Mouse (Mus musculus): ENCODE measurements at regions not wholly inside any gene's neighbourhood (a gene's known extent, or its start where the extent isn't known, plus 50 kb on each side); places are given as distances from the start of the nearest gene placed in this dataset.

DNA sequence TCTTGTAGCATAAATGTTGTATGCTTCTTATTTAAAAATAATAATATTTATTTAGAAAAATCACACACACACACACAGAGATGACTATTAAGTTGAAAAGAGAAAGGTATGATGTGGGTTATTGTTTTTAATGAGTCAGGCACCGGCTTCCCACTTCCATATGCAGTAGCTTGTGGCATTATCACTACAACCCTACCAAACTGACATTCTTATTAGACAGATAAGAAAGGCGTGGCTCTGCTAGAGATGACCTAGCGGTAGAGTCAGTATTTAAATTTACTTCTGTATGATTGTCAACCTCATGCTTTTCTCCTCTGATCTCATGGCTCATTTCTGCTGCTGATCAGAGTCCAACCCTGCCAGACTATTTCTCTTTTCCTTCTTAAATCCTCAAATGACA is 260.9 kb downstream of the Icos start:
- 89% methylated on average over 3 of the region's 3 CpGs for whole genome bisulfite sequencing
- Histone ChIP-seq H3K9me3 (no peaks in the 10 kb centered on the region), H3K4me1 (peaks cover 17% of the 10 kb centered on the region), H3K27ac (replicated peaks) (no peak overlapping the region), H3K27me3 (replicated peaks; ENCODE audit: low read depth, poor library complexity, severe bottlenecking) (no peaks in the 10 kb centered on the region), H3K36me3 (replicated peaks) (no peaks in the 10 kb centered on the region), H3K4me3 (no peak overlapping the region)
- DNase-seq (ENCODE audit: low spot score) = no peak

DNA sequence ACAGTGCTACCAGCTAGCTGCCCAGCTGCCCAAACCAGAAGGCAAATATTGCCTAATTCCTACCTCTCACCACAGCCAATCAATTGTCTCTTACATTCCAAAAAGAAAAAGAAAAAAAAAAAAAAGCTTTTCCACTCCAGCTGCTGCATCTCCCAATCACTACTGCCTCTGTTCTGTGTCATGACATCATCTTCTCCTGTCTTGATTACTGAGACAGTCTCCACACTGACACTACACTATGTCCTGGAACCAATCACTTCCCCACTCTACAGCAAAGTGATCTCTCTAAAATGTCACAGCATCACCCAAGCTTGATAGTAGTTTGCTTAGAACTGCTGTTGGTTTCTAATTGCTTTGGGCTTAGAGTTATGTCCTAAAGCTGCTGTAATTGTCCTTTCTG is 279.8 kb downstream of the Icos start:
- DNase-seq (ENCODE audit: low spot score) = no peak
- H3K4me1 ChIP-seq = no peaks in the 10 kb centered on the region
- peaks cover 5% of the 10 kb centered on the region for H3K27me3 ChIP-seq (replicated peaks; ENCODE audit: low read depth, poor library complexity, severe bottlenecking)
- H3K36me3 ChIP-seq (replicated peaks) = no peaks in the 10 kb centered on the region
- H3K27ac ChIP-seq (replicated peaks) = no peak overlapping the region
- H3K9me3 ChIP-seq = no peaks in the 10 kb centered on the region
- no peak overlapping the region for H3K4me3 ChIP-seq

DNA sequence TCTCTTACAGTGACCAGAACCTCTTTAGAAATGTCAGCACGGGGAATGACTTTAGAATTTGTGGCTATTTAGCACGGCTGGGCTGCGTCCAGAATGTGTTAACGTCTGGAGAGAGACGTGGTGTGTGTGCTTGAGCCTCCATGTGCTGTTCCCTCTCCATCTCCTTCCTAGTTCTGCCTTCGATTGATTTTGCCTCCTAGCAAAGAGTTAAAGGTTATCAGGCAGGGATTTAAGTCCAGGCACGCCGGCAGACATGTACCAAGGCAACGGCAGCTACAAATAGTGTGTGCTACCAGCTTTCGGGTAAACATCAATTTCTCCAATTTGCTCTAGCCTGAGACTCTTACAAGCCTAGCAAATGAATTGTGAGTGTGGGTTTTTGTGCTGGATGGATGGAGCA is 285.7 kb downstream of the Icos start:
- Histone ChIP-seq H3K4me1 (peaks cover 16% of the 10 kb centered on the region), H3K4me3 (no peak overlapping the region), H3K36me3 (replicated peaks) (no peaks in the 10 kb centered on the region), H3K9me3 (no peaks in the 10 kb centered on the region), H3K27ac (replicated peaks) (no peak overlapping the region), H3K27me3 (replicated peaks; ENCODE audit: low read depth, poor library complexity, severe bottlenecking) (peaks cover 26% of the 10 kb centered on the region)
- no peak for DNase-seq (ENCODE audit: low spot score)
- WGBS = 69% methylated on average over 10 of the region's 10 CpGs

DNA sequence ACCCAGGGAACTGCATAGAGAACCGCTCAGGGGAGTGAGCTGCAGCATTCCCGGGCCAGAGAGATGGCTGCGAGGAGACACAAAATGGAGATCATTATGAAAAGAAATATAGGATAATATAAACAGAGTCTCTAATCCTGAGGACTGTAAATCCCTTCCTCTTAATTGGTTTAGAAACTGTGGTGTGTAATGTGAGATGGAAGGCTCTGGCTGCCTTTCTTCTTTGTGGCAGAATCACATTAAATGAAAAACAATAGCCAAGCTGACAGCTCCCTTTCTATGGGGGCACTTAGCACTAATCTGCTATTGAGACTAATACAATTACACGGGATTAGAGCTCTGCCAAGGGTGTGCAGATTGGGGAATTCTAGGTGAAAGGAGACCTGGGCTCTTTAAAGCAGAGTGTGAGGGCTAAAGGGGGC is 288.0 kb downstream of the Icos start:
- no peak for DNase-seq (ENCODE audit: low spot score)
- WGBS = 11% methylated on average over 4 of the region's 4 CpGs

DNA sequence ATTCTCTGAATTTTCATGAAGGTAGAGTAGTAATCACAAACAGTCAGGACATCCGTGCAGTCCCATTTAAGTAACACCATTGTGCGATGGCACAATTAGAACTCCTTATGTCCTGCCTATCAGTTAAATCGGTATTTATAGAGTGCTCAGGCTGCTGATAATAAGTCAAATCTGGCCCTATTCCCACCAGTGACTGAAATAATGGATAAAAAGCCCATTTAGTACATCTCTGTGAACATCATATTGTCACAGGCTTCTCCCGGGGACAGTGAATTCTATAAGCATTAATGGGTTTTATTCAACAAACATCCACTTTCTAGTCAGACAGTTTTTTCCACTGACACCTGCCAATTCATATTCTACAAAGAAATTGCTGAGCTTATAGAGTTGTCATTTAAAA is 296.1 kb downstream of the Icos start:
- Histone ChIP-seq H3K27ac (replicated peaks) (no peak overlapping the region), H3K4me1 (0 out of 2 replicates have a peak, but pooled peaks cover 8% of the 10 kb centered on the region), H3K36me3 (replicated peaks) (no peaks in the 10 kb centered on the region), H3K27me3 (replicated peaks; ENCODE audit: low read depth, poor library complexity, severe bottlenecking) (no peaks in the 10 kb centered on the region; the same call in 1 of the 2 replicates), H3K9me3 (no peaks in the 10 kb centered on the region), H3K4me3 (no peak overlapping the region)
- WGBS = 96% methylated on average over 4 of the region's 4 CpGs
- no peak for DNase-seq (ENCODE audit: low spot score)

More for the DNA sequence above, 288.0 kb downstream of the Icos start:
- H3K27me3 ChIP-seq (replicated peaks; ENCODE audit: low read depth, poor library complexity, severe bottlenecking) = peaks cover 26% of the 10 kb centered on the region
- H3K4me1 ChIP-seq = peaks cover 19% of the 10 kb centered on the region
- H3K36me3 ChIP-seq (replicated peaks) = no peaks in the 10 kb centered on the region
- no peaks in the 10 kb centered on the region for H3K9me3 ChIP-seq
- H3K4me3 ChIP-seq = no peak overlapping the region
- H3K27ac ChIP-seq (replicated peaks) = no peak overlapping the region

DNA sequence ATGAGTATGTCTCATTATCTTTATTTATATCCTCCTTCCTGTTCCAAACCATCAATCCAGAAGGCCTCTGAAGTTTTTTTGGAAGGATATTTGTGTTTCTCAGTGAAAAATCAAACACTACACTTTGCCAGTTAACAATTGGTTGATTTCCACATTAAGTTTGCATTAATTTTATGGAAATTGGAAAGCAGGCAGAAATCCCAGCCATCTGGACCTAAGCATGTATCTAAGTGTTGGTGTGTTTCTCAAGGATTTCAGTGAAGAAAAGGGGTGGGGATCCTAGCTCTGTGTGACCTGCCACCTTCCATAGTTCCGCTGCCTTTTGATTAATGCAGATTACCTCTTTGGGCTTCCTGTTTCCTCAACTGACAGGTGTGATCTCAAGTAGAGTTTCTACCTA is 296.5 kb downstream of the Icos start:
- no peak for DNase-seq (ENCODE audit: low spot score)
- Histone ChIP-seq H3K27me3 (replicated peaks; ENCODE audit: low read depth, poor library complexity, severe bottlenecking) (no peaks in the 10 kb centered on the region; the same call in 1 of the 2 replicates), H3K36me3 (replicated peaks) (no peaks in the 10 kb centered on the region), H3K4me3 (no peak overlapping the region), H3K27ac (replicated peaks) (no peak overlapping the region), H3K9me3 (no peaks in the 10 kb centered on the region), H3K4me1 (0 out of 2 replicates have a peak, but pooled peaks cover 8% of the 10 kb centered on the region)
- WGBS = 83% methylated on average over 1 of the region's 1 CpGs

DNA sequence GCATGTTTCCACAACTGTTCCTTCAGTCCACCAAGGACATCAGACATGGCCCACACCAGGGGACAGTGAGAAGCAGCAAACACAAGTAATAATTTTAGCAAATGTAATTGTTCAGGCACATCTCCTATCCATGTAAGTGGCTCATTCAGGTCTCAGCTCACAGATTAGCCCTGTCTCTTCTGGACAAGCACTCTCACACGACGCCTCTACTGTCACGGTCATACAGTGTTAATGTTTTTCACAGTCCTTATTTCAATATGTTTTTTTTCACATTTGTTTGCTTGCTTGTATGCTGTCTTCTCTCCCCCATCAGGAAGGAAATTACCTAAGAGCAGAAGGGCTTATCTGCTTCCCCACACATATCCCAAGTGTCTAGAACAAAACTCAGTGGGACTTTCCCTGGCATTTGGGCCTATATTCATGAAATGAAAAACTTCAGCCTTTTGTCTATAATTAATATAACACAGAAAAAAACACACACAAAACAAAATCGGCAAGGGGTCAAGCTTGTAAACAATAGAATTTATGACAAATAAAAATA is 299.5 kb downstream of the Icos start:
- Histone ChIP-seq H3K36me3 (replicated peaks) (no peaks in the 10 kb centered on the region), H3K4me1 (0 out of 2 replicates have a peak, but pooled peaks cover 4% of the 10 kb centered on the region), H3K27ac (replicated peaks) (no peak overlapping the region), H3K9me3 (no peaks in the 10 kb centered on the region), H3K27me3 (replicated peaks; ENCODE audit: low read depth, poor library complexity, severe bottlenecking) (no peaks in the 10 kb centered on the region), H3K4me3 (no peak overlapping the region)
- no peak for DNase-seq (ENCODE audit: low spot score)
- 85% methylated on average over 4 of the region's 4 CpGs for WGBS

DNA sequence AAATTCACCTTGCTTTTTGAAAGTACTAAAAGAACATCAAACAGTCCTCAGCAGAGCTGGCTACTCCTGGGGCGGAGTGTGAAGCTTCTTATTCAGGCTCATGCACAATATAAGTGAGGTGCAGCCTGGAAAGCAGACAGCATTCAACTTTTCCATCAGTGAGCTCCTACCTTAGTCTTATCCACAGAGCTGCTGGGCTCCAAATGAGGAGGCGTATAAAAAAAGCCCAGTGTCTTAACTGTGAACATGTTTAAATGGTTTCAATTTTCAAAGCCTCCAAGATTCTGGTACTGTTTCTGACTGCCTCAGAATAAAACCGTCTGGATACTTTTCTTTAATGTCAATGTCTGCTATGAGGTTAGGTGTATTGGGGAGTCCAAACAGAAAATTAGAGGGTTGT is 310.5 kb downstream of the Icos start:
- WGBS = 81% methylated on average over 3 of the region's 3 CpGs
- no peak overlapping the region for H3K27ac ChIP-seq (replicated peaks)
- DNase-seq (ENCODE audit: low spot score) = no peak
- H3K36me3 ChIP-seq (replicated peaks) = no peaks in the 10 kb centered on the region
- no peaks in the 10 kb centered on the region for H3K4me1 ChIP-seq
- H3K4me3 ChIP-seq = no peak overlapping the region
- no peaks in the 10 kb centered on the region; the same call in 1 of the 2 replicates for H3K9me3 ChIP-seq
- H3K27me3 ChIP-seq (replicated peaks; ENCODE audit: low read depth, poor library complexity, severe bottlenecking) = no peaks in the 10 kb centered on the region

DNA sequence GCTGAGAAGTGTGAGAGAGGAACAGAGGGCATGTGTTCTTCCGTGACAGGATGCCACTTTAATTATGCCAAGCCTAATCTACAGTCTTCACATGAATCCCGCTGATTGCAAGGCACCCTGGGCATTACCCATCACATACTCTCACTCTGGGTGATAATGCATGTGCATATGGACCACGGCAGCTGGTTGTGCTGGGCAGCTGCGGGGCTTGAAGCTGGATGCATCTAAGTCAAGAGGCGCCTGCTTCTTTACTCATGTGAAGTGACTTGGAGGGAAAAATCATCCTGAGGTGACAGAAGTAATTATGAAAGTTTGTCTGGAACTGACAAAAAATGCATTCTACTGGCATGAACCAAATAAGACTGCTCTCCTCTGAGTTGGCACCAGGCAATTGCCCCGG is 311.2 kb downstream of the Icos start:
- no peaks in the 10 kb centered on the region for H3K27me3 ChIP-seq (replicated peaks; ENCODE audit: low read depth, poor library complexity, severe bottlenecking)
- WGBS = 89% methylated on average over 6 of the region's 6 CpGs
- H3K36me3 ChIP-seq (replicated peaks) = no peaks in the 10 kb centered on the region
- H3K4me3 ChIP-seq = no peak overlapping the region
- no peaks in the 10 kb centered on the region; the same call in 1 of the 2 replicates for H3K9me3 ChIP-seq
- H3K4me1 ChIP-seq = 0 out of 2 replicates have a peak, but pooled peaks cover 4% of the 10 kb centered on the region
- no peak overlapping the region for H3K27ac ChIP-seq (replicated peaks)
- DNase-seq (ENCODE audit: low spot score) = no peak

DNA sequence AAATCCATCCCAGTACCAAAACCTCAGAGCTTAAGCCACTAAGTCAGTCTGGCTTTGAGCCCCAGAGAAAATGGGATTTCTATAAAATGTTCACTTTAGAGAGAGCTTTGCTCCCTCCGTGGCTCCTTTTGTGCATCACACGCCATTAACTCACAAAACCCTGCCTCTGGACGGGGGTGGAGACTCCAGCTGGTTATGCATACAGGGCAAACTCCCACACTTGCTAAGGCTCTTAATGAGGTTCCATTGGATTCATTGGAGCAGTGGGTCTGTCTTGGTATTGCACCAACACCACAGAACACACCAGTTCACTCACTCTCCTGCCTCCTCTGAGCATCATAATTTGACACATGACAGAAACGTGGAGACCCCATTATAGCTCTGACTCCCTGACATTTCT is 311.8 kb downstream of the Icos start:
- Histone ChIP-seq H3K9me3 (no peaks in the 10 kb centered on the region; the same call in 1 of the 2 replicates), H3K4me1 (0 out of 2 replicates have a peak, but pooled peaks cover 4% of the 10 kb centered on the region), H3K4me3 (no peak overlapping the region), H3K36me3 (replicated peaks) (no peaks in the 10 kb centered on the region), H3K27ac (replicated peaks) (no peak overlapping the region), H3K27me3 (replicated peaks; ENCODE audit: low read depth, poor library complexity, severe bottlenecking) (no peaks in the 10 kb centered on the region)
- WGBS = 73% methylated on average over 4 of the region's 4 CpGs
- no peak for DNase-seq (ENCODE audit: low spot score)

DNA sequence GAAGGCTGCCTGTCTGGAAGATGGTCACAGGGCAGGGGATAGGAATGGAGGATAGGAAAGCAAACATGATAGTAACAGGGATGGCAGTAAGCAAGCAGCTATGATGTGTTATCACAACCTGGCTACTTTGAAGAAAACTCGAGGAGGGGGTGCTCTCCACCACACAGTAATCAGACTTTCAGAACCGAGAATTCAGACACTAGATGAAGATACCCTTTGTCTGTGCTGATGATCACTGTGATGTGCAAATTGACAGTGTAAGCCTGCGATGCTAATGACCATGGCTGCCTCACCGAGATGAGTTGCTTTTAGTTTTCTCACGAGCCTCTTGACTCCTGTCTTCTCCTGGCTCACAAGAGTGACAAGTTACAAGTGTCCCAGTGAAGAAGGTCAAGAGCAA is 315.4 kb downstream of the Icos start:
- DNase-seq (ENCODE audit: low spot score) = no peak
- no peaks in the 10 kb centered on the region for H3K36me3 ChIP-seq (replicated peaks)
- no peaks in the 10 kb centered on the region; the same call in 1 of the 2 replicates for H3K9me3 ChIP-seq
- H3K4me3 ChIP-seq = no peak overlapping the region
- WGBS = 69% methylated on average over 5 of the region's 5 CpGs
- peaks cover 17% of the 10 kb centered on the region for H3K27me3 ChIP-seq (replicated peaks; ENCODE audit: low read depth, poor library complexity, severe bottlenecking)
- peaks cover 7% of the 10 kb centered on the region; the same call in 1 of the 2 replicates for H3K4me1 ChIP-seq
- H3K27ac ChIP-seq (replicated peaks) = no peak overlapping the region

DNA sequence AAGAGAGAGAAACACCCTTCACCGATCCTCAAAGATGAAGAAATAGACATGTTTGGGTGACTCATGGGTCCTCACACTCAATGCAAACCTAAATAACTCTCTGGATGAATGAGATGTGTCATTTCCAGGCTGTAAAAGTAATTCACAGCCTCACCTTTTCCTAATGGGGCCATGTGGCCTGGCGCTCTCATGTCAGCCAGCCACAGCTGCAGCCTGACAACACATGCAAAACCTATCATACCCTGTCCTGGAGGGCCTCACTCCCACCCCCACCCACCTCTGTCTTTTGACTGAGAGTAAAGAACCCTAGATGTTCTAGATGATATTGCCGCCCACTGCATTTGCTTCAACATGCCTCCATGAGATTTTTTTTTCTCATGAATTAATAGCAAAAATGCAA is 317.5 kb downstream of the Icos start:
- Histone ChIP-seq H3K36me3 (replicated peaks) (no peaks in the 10 kb centered on the region), H3K4me1 (peaks cover 22% of the 10 kb centered on the region), H3K4me3 (no peak overlapping the region), H3K9me3 (no peaks in the 10 kb centered on the region; the same call in 1 of the 2 replicates), H3K27ac (replicated peaks) (no peak overlapping the region), H3K27me3 (replicated peaks; ENCODE audit: low read depth, poor library complexity, severe bottlenecking) (peaks cover 25% of the 10 kb centered on the region)
- WGBS = 86% methylated on average over 3 of the region's 3 CpGs
- no peak for DNase-seq (ENCODE audit: low spot score)

DNA sequence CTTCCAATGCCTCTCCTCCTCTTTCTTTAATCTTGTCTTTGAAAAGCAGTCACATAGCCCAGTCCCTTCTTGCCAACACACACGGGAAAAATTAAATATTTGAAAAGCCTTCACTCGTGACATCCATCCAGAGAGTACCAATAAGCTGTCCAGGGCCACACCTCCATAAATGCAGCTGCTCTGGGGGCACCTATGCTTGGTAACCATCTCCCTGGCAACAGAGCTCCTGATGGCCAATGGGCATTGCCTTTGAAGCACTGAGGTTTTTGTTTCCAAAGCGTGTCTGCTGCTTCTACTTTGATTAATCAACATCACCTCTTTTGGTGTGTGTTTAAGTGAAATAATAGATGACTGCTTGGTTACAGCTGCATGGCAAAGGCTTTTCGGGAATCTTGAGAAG is 319.1 kb downstream of the Icos start:
- no peaks in the 10 kb centered on the region for H3K36me3 ChIP-seq (replicated peaks)
- no peak overlapping the region for H3K4me3 ChIP-seq
- H3K27me3 ChIP-seq (replicated peaks; ENCODE audit: low read depth, poor library complexity, severe bottlenecking) = peaks cover 25% of the 10 kb centered on the region
- DNase-seq (ENCODE audit: low spot score) = no peak
- H3K27ac ChIP-seq (replicated peaks) = no peak overlapping the region
- no peaks in the 10 kb centered on the region; the same call in 1 of the 2 replicates for H3K9me3 ChIP-seq
- H3K4me1 ChIP-seq = peaks cover 39% of the 10 kb centered on the region
- 78% methylated on average over 4 of the region's 4 CpGs for WGBS

Data from embryonic facial prominence, embryonic 10.5 days (tissue).